Mouse (Mus musculus): Measurements from ENCODE around the gene Pla2g5. TPM values are rescaled to one million over a fixed set of nuclear protein-coding genes. Genes with fewer than 3 reads are reported as not detected.

The Pla2g5 gene
- polyA plus RNA-seq, 1 experiment = 43.7 TPM

GRCm38 (mm10) chr4:138819101-138819500 lies 44.2 kb downstream of the Pla2g5 start:
- H3K4me3 ChIP-seq (ENCODE audit: extremely low read depth, insufficient read depth, insufficient read length) = no peak overlapping the region
- H3K4me1 ChIP-seq (ENCODE audit: control insufficient read depth, insufficient read depth, insufficient read length) = no peaks in the 10 kb centered on the region
- TF ChIP-seq CTCF (IDR thresholded peaks at IDR 0.05; ENCODE audit: extremely low read depth, insufficient read depth, insufficient read length, insufficient replicate concordance) = no peak
- TF ChIP-seq POLR2A (IDR thresholded peaks at IDR 0.05; ENCODE audit: low read depth, low read length) = no peak
- peak overlapping the region; percentile 52 for H3K27ac ChIP-seq (ENCODE audit: insufficient read depth, low read length)
- no peaks in the 10 kb centered on the region for H3K27me3 ChIP-seq (ENCODE audit: control insufficient read depth, insufficient read depth, low read length)
- WGBS = 67% methylated on average over 8 of the region's 8 CpGs
- no peaks in the 10 kb centered on the region for H3K36me3 ChIP-seq (ENCODE audit: control insufficient read depth, insufficient read depth, low read length)
- no peak for DNase-seq (ENCODE audit: low read depth in 1 of 2, low spot score in 2 of 2)

GRCm38 (mm10) chr4:138817736-138818135 lies 45.5 kb downstream of the Pla2g5 start:
- Histone ChIP-seq H3K27me3 (ENCODE audit: control insufficient read depth, insufficient read depth, low read length) (no peaks in the 10 kb centered on the region), H3K4me3 (ENCODE audit: extremely low read depth, insufficient read depth, insufficient read length) (no peak overlapping the region), H3K27ac (ENCODE audit: insufficient read depth, low read length) (no peak overlapping the region; the same call in 1 of the 2 replicates), H3K4me1 (ENCODE audit: control insufficient read depth, insufficient read depth, insufficient read length) (no peaks in the 10 kb centered on the region), H3K36me3 (ENCODE audit: control insufficient read depth, insufficient read depth, low read length) (no peaks in the 10 kb centered on the region)
- no peak for TF ChIP-seq POLR2A (IDR thresholded peaks at IDR 0.05; ENCODE audit: low read depth, low read length)
- no peak for TF ChIP-seq CTCF (IDR thresholded peaks at IDR 0.05; ENCODE audit: extremely low read depth, insufficient read depth, insufficient read length, insufficient replicate concordance)
- no peak for DNase-seq (ENCODE audit: low read depth in 1 of 2, low spot score in 2 of 2)
- WGBS = 57% methylated on average over 6 of the region's 6 CpGs

GRCm38 (mm10) chr4:138816166-138816565 lies 47.1 kb downstream of the Pla2g5 start:
- no peaks in the 10 kb centered on the region for H3K27me3 ChIP-seq (ENCODE audit: control insufficient read depth, insufficient read depth, low read length)
- TF ChIP-seq CTCF (IDR thresholded peaks at IDR 0.05; ENCODE audit: extremely low read depth, insufficient read depth, insufficient read length, insufficient replicate concordance) = no peak
- no peak for TF ChIP-seq POLR2A (IDR thresholded peaks at IDR 0.05; ENCODE audit: low read depth, low read length)

GRCm38 (mm10) chr4:138806920-138807541 lies 56.3 kb downstream of the Pla2g5 start:
- H3K4me3 ChIP-seq (ENCODE audit: extremely low read depth, insufficient read depth, insufficient read length) = no peak overlapping the region
- no peaks in the 10 kb centered on the region for H3K36me3 ChIP-seq (ENCODE audit: control insufficient read depth, insufficient read depth, low read length)
- TF ChIP-seq CTCF (IDR thresholded peaks at IDR 0.05; ENCODE audit: extremely low read depth, insufficient read depth, insufficient read length, insufficient replicate concordance) = no peak
- no peak for TF ChIP-seq POLR2A (IDR thresholded peaks at IDR 0.05; ENCODE audit: low read depth, low read length)
- no peak overlapping the region for H3K27ac ChIP-seq (ENCODE audit: insufficient read depth, low read length)
- no peaks in the 10 kb centered on the region for H3K4me1 ChIP-seq (ENCODE audit: control insufficient read depth, insufficient read depth, insufficient read length)
- H3K27me3 ChIP-seq (ENCODE audit: control insufficient read depth, insufficient read depth, low read length) = no peaks in the 10 kb centered on the region
- DNase-seq (ENCODE audit: low read depth in 1 of 2, low spot score in 2 of 2) = no peak
- 18% methylated on average over 7 of the region's 7 CpGs for WGBS

More at GRCm38 (mm10) chr4:138816166-138816565, 47.1 kb downstream of the Pla2g5 start:
- Histone ChIP-seq H3K27ac (ENCODE audit: insufficient read depth, low read length) (no peak overlapping the region), H3K4me3 (ENCODE audit: extremely low read depth, insufficient read depth, insufficient read length) (no peak overlapping the region), H3K36me3 (ENCODE audit: control insufficient read depth, insufficient read depth, low read length) (no peaks in the 10 kb centered on the region), H3K4me1 (ENCODE audit: control insufficient read depth, insufficient read depth, insufficient read length) (no peaks in the 10 kb centered on the region)
- no peak for DNase-seq (ENCODE audit: low read depth in 1 of 2, low spot score in 2 of 2)
- WGBS = 85% methylated on average over 9 of the region's 9 CpGs

GRCm38 (mm10) chr4:138806160-138806559 lies 57.1 kb downstream of the Pla2g5 start:
- H3K4me3 ChIP-seq (ENCODE audit: extremely low read depth, insufficient read depth, insufficient read length) = no peak overlapping the region
- H3K4me1 ChIP-seq (ENCODE audit: control insufficient read depth, insufficient read depth, insufficient read length) = no peaks in the 10 kb centered on the region
- 79% methylated on average over 8 of the region's 8 CpGs for WGBS
- no peaks in the 10 kb centered on the region for H3K27me3 ChIP-seq (ENCODE audit: control insufficient read depth, insufficient read depth, low read length)
- H3K27ac ChIP-seq (ENCODE audit: insufficient read depth, low read length) = no peak overlapping the region
- no peak for DNase-seq (ENCODE audit: low read depth in 1 of 2, low spot score in 2 of 2)
- TF ChIP-seq POLR2A (IDR thresholded peaks at IDR 0.05; ENCODE audit: low read depth, low read length) (no peak), CTCF (IDR thresholded peaks at IDR 0.05; ENCODE audit: extremely low read depth, insufficient read depth, insufficient read length, insufficient replicate concordance) (no peak)
- no peaks in the 10 kb centered on the region for H3K36me3 ChIP-seq (ENCODE audit: control insufficient read depth, insufficient read depth, low read length)

GRCm38 (mm10) chr4:138805248-138805647 lies 58.0 kb downstream of the Pla2g5 start:
- Histone ChIP-seq H3K4me3 (ENCODE audit: extremely low read depth, insufficient read depth, insufficient read length) (no peak overlapping the region), H3K27me3 (ENCODE audit: control insufficient read depth, insufficient read depth, low read length) (no peaks in the 10 kb centered on the region), H3K27ac (ENCODE audit: insufficient read depth, low read length) (no peak overlapping the region), H3K4me1 (ENCODE audit: control insufficient read depth, insufficient read depth, insufficient read length) (no peaks in the 10 kb centered on the region), H3K36me3 (ENCODE audit: control insufficient read depth, insufficient read depth, low read length) (no peaks in the 10 kb centered on the region)
- 62% methylated on average over 8 of the region's 8 CpGs for WGBS
- TF ChIP-seq CTCF (IDR thresholded peaks at IDR 0.05; ENCODE audit: extremely low read depth, insufficient read depth, insufficient read length, insufficient replicate concordance) = no peak
- no peak for TF ChIP-seq POLR2A (IDR thresholded peaks at IDR 0.05; ENCODE audit: low read depth, low read length)
- no peak for DNase-seq (ENCODE audit: low read depth in 1 of 2, low spot score in 2 of 2)

GRCm38 (mm10) chr4:138802917-138803316 lies 60.4 kb downstream of the Pla2g5 start:
- no peak overlapping the region for H3K4me3 ChIP-seq (ENCODE audit: extremely low read depth, insufficient read depth, insufficient read length)

More at GRCm38 (mm10) chr4:138802917-138803316, 60.4 kb downstream of the Pla2g5 start:
- no peaks in the 10 kb centered on the region for H3K27me3 ChIP-seq (ENCODE audit: control insufficient read depth, insufficient read depth, low read length)
- H3K27ac ChIP-seq (ENCODE audit: insufficient read depth, low read length) = no peak overlapping the region
- H3K4me1 ChIP-seq (ENCODE audit: control insufficient read depth, insufficient read depth, insufficient read length) = no peaks in the 10 kb centered on the region
- 89% methylated on average over 11 of the region's 11 CpGs for WGBS
- TF ChIP-seq CTCF (IDR thresholded peaks at IDR 0.05; ENCODE audit: extremely low read depth, insufficient read depth, insufficient read length, insufficient replicate concordance) (no peak), POLR2A (IDR thresholded peaks at IDR 0.05; ENCODE audit: low read depth, low read length) (no peak)
- no peak for DNase-seq (ENCODE audit: low read depth in 1 of 2, low spot score in 2 of 2)
- H3K36me3 ChIP-seq (ENCODE audit: control insufficient read depth, insufficient read depth, low read length) = no peaks in the 10 kb centered on the region
